Mouse (Mus musculus) C2C12 (cell line): Measurements from ENCODE around the gene Galnt10. TPM values are rescaled to one million over a fixed set of nuclear protein-coding genes. Genes with fewer than 3 reads are reported as not detected.
A peak's percentile ranks its signal among the peaks of the same experiment; 100 is the strongest.

Source experiments
- H3K27me3 ChIP-seq: one replicate; pipeline ENCODE4 v1.6.1; 2011; ENCODE audit not compliant: control insufficient read depth, insufficient read depth, insufficient read length
- H3K36me3 ChIP-seq: one replicate; pipeline ENCODE4 v1.6.1; 2011; ENCODE audit not compliant: control insufficient read depth, insufficient read depth
- H3K4me3 ChIP-seq: one replicate; pipeline ENCODE4 v1.5.1; 2011; ENCODE audit warnings: mild to moderate bottlenecking, control low read depth; ENCODE audit not compliant: poor library complexity, insufficient read depth, severe bottlenecking
- H3K79me2 ChIP-seq: one replicate; pipeline ENCODE4 v1.6.1; 2011; ENCODE audit not compliant: control insufficient read depth, insufficient read depth
- H3K79me3 ChIP-seq: one replicate; pipeline ENCODE4 v1.6.1; 2011; ENCODE audit warnings: low read depth, control low read depth
- H3ac ChIP-seq: one replicate; pipeline ENCODE3; 2011; ENCODE audit warnings: low read depth; ENCODE audit not compliant: control insufficient read depth, insufficient read length
- CEBPB ChIP-seq: IDR thresholded peaks from one replicate; pipeline ENCODE4 v1.6.1; 2011; ENCODE audit warnings: low read depth, mild to moderate bottlenecking, control low read depth, moderate library complexity
- CTCF ChIP-seq: IDR thresholded peaks from one replicate; pipeline ENCODE4 v1.5.1; 2011; ENCODE audit not compliant: control insufficient read depth, insufficient read depth, insufficient read length
- FOSL1 ChIP-seq: IDR thresholded peaks from one replicate; pipeline ENCODE4 v1.8.0; 2011; ENCODE audit warnings: mild to moderate bottlenecking, low read length; ENCODE audit not compliant: poor library complexity, insufficient read depth, severe bottlenecking
- MAX ChIP-seq: IDR thresholded peaks from one replicate; pipeline ENCODE4 v1.6.1; 2011; ENCODE audit warnings: mild to moderate bottlenecking, control low read depth
- MYOD1 ChIP-seq: IDR thresholded peaks from one replicate; pipeline ENCODE4 v1.6.1; 2011; ENCODE audit warnings: low read depth; ENCODE audit not compliant: control insufficient read depth, insufficient read length
- MYOG ChIP-seq: IDR thresholded peaks from one replicate; pipeline ENCODE4 v1.6.1; 2011; ENCODE audit not compliant: control insufficient read depth, insufficient read length; ENCODE audit errors: extremely low read depth
- USF1 ChIP-seq: IDR thresholded peaks from one replicate; pipeline ENCODE4 v1.6.1; 2011; ENCODE audit warnings: low read depth, mild to moderate bottlenecking, control low read depth, moderate library complexity
- polyA plus RNA-seq: library from polyadenylated mRNA; unstranded; fragments of >200 nt; fragmentation: generic; extraction: Trizol; gene quantifications from one replicate; pipeline ENCODE4 v1.2.1, GENCODE M21; 2012; ENCODE audit warnings: missing spikeins

Gene Galnt10
- polyA plus RNA-seq, 1 experiment, result 43.0 TPM

- Histone ChIP-seq H3K4me3 (no peak overlapping the region), H3ac (no peak overlapping the region), H3K79me3 (peaks cover 8% of the 10 kb centered on the region), H3K36me3 (no peaks in the 10 kb centered on the region), H3K27me3 (no peaks in the 10 kb centered on the region), H3K79me2 (peaks cover 21% of the 10 kb centered on the region)
- TF ChIP-seq FOSL1 (no peak), CEBPB (no peak), USF1 (no peak), MYOG (no peak), CTCF (no peak), MYOD1 (no peak), MAX (no peak)
These were observed 152.6 kb downstream of the Galnt10 start for GRCm38 (mm10) chr11:57797828-57798227.

GRCm38 (mm10) chr11:57799456-57799855, 154.2 kb downstream of the Galnt10 start:
- Histone ChIP-seq H3ac (no peak overlapping the region), H3K79me3 (peaks cover 13% of the 10 kb centered on the region), H3K4me3 (no peak overlapping the region), H3K27me3 (no peaks in the 10 kb centered on the region), H3K36me3 (no peaks in the 10 kb centered on the region), H3K79me2 (peaks cover 37% of the 10 kb centered on the region)
- TF ChIP-seq MAX, result no peak
- TF ChIP-seq MYOG, result no peak
- no peak for TF ChIP-seq FOSL1
- no peak for TF ChIP-seq CTCF
- TF ChIP-seq USF1, result no peak
- TF ChIP-seq MYOD1, result no peak
- TF ChIP-seq CEBPB, result no peak

- TF ChIP-seq MYOG (no peak), USF1 (no peak), CEBPB (no peak), MYOD1 (no peak), FOSL1 (no peak), CTCF (no peak), MAX (no peak)
- no peaks in the 10 kb centered on the region for H3K36me3 ChIP-seq
- no peaks in the 10 kb centered on the region for H3K27me3 ChIP-seq
- peak overlapping the region; percentile 66 for H3ac ChIP-seq
- H3K79me3 ChIP-seq, result peaks cover 13% of the 10 kb centered on the region
- peaks cover 37% of the 10 kb centered on the region for H3K79me2 ChIP-seq
- H3K4me3 ChIP-seq, result peak overlapping the region; percentile 85
These were observed 155.2 kb downstream of the Galnt10 start for GRCm38 (mm10) chr11:57800266-57800951.

- H3K79me3 ChIP-seq, result peaks cover 13% of the 10 kb centered on the region
- peaks cover 37% of the 10 kb centered on the region for H3K79me2 ChIP-seq
- TF ChIP-seq MYOD1, result no peak
- peak; percentile 7 for TF ChIP-seq CTCF
- TF ChIP-seq USF1, result no peak
- no peak for TF ChIP-seq CEBPB
- peak within 1 kb of the TSS; percentile 94 for H3ac ChIP-seq
- H3K36me3 ChIP-seq, result no peaks in the 10 kb centered on the region
- no peaks in the 10 kb centered on the region for H3K27me3 ChIP-seq
- H3K4me3 ChIP-seq, result peak within 1 kb of the TSS; percentile 85
These were observed 155.9 kb downstream of the Galnt10 start, which contains the start of gene Sap30l for GRCm38 (mm10) chr11:57800971-57801765. Sap30l (plus strand) TSS chr11:57801637.

GRCm38 (mm10) chr11:57801766-57802510, 156.7 kb downstream of the Galnt10 start:
- peaks cover 13% of the 10 kb centered on the region for H3K79me3 ChIP-seq
- H3ac ChIP-seq, result peak overlapping the region; percentile 94
- H3K79me2 ChIP-seq, result peaks cover 37% of the 10 kb centered on the region
- H3K36me3 ChIP-seq, result no peaks in the 10 kb centered on the region
- H3K4me3 ChIP-seq, result peak overlapping the region; percentile 85
- no peak for TF ChIP-seq MAX
- no peak for TF ChIP-seq CEBPB
- TF ChIP-seq FOSL1, result no peak
- no peak for TF ChIP-seq MYOG
- TF ChIP-seq USF1, result no peak
- no peak for TF ChIP-seq CTCF
- TF ChIP-seq MYOD1, result no peak
- H3K27me3 ChIP-seq, result no peaks in the 10 kb centered on the region
